Mouse (Mus musculus) adrenal gland, adult 8-10 months (tissue): ENCODE measurements at regions not wholly inside any gene's neighbourhood (a gene's known extent, or its start where the extent isn't known, plus 50 kb on each side); places are given as distances from the start of the nearest gene placed in this dataset.

Experiments used
- DNase-seq: peaks from one replicate; pipeline ENCODE4 v3.0.0; 2022

GRCm38 (mm10) chr1:125307223-125307622 lies 128.3 kb downstream of the Actr3 start:
- DNase-seq: no peak

GRCm38 (mm10) chr1:125298520-125299090 lies 136.9 kb downstream of the Actr3 start:
- DNase-seq: no peak

DNA sequence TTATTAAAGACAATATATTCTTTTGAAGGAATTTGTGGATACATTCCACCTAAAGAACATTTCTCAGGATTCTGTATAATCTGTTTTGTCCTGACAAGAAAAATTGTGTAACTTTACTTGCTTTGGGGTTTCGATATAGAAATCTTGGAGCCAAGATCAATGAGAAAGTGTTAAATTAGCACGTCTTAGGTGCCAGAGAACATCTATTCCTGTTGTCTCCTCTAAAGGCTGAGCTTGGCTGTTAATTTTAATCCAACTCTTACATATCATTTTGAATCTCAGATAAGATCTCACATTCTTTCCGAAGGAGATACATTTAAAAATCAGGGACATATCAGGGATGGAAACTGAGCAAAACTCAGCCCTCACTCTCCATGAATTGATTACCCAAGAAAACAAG lies 139.9 kb downstream of the Actr3 start:
- DNase-seq: no peak

DNA sequence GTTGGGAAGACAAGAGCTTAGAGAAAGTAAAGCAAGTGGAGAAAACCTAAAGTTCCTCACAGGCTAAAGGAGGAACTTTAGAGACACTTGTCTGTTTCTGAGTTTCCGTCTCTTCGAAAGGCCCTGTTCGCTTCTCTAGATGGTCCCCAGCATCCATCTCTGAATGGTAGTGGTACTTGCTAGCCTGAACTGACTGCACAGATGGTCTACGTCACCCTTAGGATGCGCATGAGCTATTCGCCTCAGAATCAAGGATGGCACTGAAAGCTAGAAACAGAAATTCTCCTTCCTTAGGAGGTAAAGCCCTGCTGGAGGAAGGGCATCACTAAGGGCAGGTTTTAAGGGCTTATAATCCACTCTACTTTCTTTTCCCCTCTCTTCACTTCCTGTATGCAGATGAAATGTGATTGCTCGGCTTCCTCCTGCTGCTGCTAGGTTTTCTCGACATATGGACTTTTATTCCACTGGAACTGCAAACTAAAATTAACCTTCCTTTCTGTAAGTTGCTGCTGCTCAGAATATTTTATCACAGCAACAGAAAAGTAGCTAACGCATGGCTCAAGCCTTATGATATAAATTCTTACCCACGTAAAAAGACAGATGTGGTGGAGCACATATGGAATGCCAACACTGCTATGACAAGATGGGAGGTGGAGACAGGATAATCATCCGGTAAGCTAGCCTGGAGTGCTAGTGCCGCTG lies 145.1 kb downstream of the Actr3 start:
- DNase-seq: no peak

GRCm38 (mm10) chr1:125286347-125286746 lies 149.2 kb downstream of the Actr3 start:
- DNase-seq: no peak

- no peak for DNase-seq
Measured at GRCm38 (mm10) chr1:125284693-125285092, 150.8 kb downstream of the Actr3 start.

DNA sequence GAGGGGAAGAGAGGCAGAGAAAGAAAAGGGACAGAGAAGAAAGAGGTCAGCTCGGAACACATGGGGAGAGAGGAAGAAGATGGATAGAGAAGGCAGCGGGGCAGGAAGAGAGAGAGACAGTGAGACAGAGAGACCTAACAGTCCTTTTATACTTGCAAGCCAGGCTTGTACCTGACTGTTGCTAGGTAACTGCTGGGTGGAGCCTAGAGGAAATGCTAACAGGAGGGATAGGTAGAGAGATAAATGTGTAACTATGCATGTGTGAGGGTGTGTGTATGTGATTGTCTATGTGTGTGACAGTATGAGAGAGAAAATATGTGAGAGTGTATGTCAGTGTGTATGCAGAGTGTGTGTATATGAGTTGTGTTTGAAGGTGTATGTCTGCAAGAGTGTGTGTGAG lies 161.8 kb downstream of the Actr3 start:
- DNase-seq: no peak

DNA sequence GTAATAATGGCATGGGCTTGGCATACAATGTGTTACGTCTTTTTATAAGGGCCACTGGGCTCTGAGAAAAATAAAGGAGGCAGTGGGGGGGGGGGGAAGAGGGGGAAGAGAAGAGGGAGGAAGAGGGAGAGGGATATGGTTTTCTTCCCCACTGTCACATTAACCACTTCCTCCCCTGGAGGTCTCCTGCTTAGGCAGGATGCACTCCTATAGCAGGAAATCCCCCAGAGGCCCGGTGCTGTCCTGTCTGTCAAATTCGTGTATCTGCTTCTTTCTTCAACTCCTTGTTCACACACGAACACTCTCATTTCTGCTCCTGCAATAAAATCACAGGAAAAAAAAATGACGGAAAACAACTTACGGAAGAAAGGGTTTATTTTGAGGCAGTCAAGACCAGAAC lies 171.8 kb downstream of the Actr3 start:
- no peak for DNase-seq

DNA sequence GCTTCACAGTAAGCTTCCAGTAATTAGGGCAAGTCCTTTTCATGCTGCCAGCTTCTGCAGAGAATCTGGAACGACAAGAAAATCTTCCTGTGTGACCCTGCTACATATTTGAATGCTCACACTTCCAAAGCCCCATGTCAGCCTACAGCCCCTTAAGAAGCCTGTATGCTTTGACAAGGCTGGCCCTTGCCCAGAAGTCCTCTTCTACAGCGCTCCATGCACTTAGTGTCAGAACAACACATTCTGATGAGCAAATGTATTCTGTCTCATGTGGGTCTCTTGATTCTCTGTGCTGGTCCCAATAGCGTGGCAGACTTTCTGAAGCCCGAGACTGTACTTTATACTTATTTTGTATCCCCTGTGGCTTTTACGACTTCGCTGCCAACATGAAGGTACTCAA lies 172.5 kb downstream of the Actr3 start:
- DNase-seq: no peak

- no peak for DNase-seq
Measured at GRCm38 (mm10) chr1:125242345-125242744, 193.2 kb downstream of the Actr3 start.

GRCm38 (mm10) chr1:125241717-125242116 lies 193.8 kb downstream of the Actr3 start:
- DNase-seq: no peak

DNA sequence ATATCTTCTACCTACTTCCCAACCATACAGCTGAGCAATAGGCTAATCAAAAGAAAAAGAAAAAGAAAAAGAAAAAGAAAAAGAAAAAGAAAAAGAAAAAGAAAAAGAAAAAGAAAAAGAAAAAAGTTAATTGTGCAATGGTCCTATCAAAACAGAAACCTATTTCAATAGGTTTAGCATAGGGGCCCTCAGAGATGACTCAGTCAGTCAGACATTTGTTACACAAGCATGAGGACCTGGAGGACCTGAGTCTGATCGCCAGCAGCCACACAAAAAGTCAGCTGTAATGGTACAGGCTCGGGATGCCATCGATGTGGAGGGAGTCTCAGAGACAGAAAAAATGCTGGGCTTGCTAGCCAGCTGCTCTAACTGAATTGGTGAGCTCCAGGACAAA lies 197.9 kb downstream of the Actr3 start:
- DNase-seq: no peak

- peak; percentile 2 for DNase-seq
Measured at GRCm38 (mm10) chr1:125236948-125237594, 198.5 kb downstream of the Actr3 start.

DNA sequence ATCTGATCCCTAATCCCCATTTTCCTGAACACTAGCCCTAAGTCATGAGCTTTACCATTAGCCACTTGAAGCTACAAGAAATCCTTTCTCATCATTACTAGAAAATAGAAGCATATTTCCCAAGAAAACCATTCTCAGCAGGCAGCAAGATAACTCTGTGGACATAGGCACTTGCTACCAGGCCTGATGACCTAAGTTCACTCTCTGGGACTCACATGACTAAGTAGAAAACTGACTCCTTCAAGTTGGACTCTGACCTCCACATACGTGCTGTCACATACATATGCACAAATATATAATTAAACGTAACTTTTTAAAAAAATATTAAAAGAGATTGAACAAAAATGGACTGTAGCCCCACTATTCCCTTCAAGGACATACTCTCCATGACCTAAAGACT lies 200.8 kb downstream of the Actr3 start:
- DNase-seq: no peak

GRCm38 (mm10) chr1:125223370-125223769 lies 212.2 kb downstream of the Actr3 start:
- no peak for DNase-seq

DNA sequence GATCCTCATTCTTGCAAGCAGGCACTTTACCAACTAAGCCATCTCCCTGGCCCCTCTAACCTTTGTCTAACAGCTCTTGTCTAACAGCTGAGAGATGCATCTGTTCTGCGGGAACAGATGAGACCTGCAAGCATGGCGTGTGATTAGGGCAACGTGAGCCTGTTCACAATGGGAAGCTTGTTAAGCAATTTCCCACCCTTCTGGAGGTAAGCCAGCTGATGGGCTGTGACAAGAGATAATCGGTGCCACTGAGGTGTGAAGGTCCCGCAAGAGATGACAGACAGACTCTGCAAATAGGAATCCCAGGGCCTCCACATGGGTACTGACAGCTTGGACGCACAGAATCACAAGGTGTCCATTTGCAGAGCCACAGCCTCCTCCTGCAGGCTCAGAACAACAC lies 219.3 kb downstream of the Actr3 start:
- DNase-seq: no peak

DNA sequence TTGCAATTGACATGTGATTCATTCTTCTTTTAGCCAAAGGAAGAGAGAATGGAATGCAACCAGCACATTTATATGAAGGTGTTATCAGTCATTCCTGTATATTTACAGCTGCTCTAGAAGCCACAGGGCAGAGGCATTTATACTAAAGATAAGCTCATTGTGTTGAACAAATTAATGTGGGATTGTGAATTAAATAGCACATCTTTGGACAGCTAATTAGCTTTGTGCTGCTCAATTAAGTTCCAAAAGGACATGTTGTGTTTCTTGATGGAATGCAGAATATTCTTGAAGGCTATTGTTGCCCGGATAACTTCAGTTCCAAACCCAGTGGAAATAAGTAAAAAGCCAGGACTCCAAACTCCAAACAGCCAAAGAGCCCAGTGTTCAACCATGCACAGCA lies 248.4 kb downstream of the Actr3 start:
- no peak for DNase-seq

GRCm38 (mm10) chr1:125176124-125176937 lies 259.2 kb downstream of the Actr3 start:
- no peak for DNase-seq

- DNase-seq: no peak
Measured at GRCm38 (mm10) chr1:125174725-125175124, 260.8 kb downstream of the Actr3 start.

DNA sequence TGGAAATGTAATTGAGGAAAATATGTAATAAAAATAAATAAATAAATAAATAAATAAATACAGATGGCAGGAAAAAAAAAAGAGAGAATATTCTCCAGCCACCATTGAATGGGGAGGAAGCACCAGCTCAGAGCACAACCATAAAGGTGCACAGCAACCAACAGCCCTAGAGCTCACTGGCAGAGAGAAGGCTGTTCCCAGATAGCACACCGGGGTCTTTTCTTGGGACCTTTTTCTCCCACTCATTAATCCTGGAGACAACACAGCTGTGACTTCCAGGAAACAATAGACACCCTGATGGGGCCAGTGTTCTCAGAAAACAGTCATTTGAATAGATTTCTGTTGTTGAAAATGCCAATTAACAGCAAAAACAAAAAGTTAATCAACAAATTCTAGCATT lies 263.1 kb downstream of the Actr3 start:
- DNase-seq: no peak

DNA sequence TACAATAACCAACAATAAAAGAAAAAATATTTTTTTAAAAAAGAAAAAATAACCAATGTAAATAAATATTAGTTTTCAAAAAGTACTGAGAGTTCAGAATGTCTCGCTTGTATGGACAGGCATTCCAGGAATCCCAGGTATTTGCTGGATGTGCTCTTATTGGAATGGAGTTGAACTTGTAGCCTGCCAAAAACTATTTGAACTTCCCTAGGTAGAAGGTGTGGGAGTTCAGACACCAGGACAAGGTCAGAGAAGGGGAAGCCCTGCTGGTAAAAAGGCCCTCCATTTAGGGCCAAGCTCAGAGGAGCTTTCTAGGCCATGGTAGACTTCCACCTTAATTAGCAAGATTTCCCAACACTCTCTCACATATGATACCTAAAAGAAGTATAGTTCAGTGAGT lies 270.3 kb downstream of the Actr3 start:
- no peak for DNase-seq

- no peak for DNase-seq
Measured at GRCm38 (mm10) chr1:125158481-125158880, 277.0 kb downstream of the Actr3 start.

GRCm38 (mm10) chr1:125156093-125156492 lies 279.4 kb downstream of the Actr3 start:
- no peak for DNase-seq
